Mouse (Mus musculus) left cerebral cortex, postnatal 4 days (tissue): ENCODE results near the gene Tmf1. TPM values are rescaled to one million over a fixed set of nuclear protein-coding genes. Genes with fewer than 3 reads are reported as not detected.

ENCODE experiments used
- DNase-seq: peaks from one replicate; pipeline ENCODE4 v3.0.0-alpha.2; 2022
- intact Hi-C: fragments of 180-260 bp; cut with DNase I; formaldehyde crosslinking; loops from one replicate; pipeline ENCODE4 v1.15.1; 2025
- total RNA-seq, 2 experiments: library from RNA; stranded (reverse); gene quantifications; 2 replicates each; pipeline ENCODE4 v1.2.3; 2021

The Tmf1 gene
- 10 to 100 TPM; 47.4 to 51.6 TPM for total RNA-seq

GRCm38 (mm10) chr6:97178491-97179366 lies at the start of gene Tmf1:
Gene Tmf1 (minus strand): TSS chr6:97179122.
- DNase-seq = peak; percentile 95
- intact Hi-C loops = no loop called here

GRCm38 (mm10) chr6:97227067-97227847 lies 48.3 kb upstream of the Tmf1 start:
- intact Hi-C loops = no loop called here
- DNase-seq = no peak

GRCm38 (mm10) chr6:97226083-97226491 lies 47.2 kb upstream of the Tmf1 start:
- intact Hi-C loops = no loop called here

GRCm38 (mm10) chr6:97224505-97224904 lies 45.6 kb upstream of the Tmf1 start:
- no peak for DNase-seq
- intact Hi-C loops = no loop called here

More at GRCm38 (mm10) chr6:97226083-97226491, 47.2 kb upstream of the Tmf1 start:
- DNase-seq = no peak

GRCm38 (mm10) chr6:97223566-97223965 lies 44.6 kb upstream of the Tmf1 start:
- no peak for DNase-seq
- intact Hi-C loops = no loop called here

- intact Hi-C loops = no loop called here
- DNase-seq = no peak
These were observed 44.1 kb upstream of the Tmf1 start for GRCm38 (mm10) chr6:97222931-97223467.

- no peak for DNase-seq
- intact Hi-C loops = no loop called here
These were observed 43.4 kb upstream of the Tmf1 start for GRCm38 (mm10) chr6:97222321-97222720.

- intact Hi-C loops = no loop called here
- DNase-seq = no peak
These were observed 42.5 kb upstream of the Tmf1 start for GRCm38 (mm10) chr6:97221205-97222025.

GRCm38 (mm10) chr6:97220672-97221071 lies 41.8 kb upstream of the Tmf1 start:
- DNase-seq = no peak
- intact Hi-C loops = no loop called here

- intact Hi-C loops = no loop called here
- no peak for DNase-seq
These were observed 37.4 kb upstream of the Tmf1 start for GRCm38 (mm10) chr6:97216154-97216821.

GRCm38 (mm10) chr6:97211981-97212380 lies 33.1 kb upstream of the Tmf1 start:
- peak; percentile 32 for DNase-seq
- intact Hi-C loops = no loop called here

- intact Hi-C loops = no loop called here
- DNase-seq = no peak
These were observed 32.2 kb upstream of the Tmf1 start for GRCm38 (mm10) chr6:97210962-97211601.

- intact Hi-C loops = no loop called here
- DNase-seq = peak; percentile 86
These were observed 31.5 kb upstream of the Tmf1 start, which contains the start of gene Arl6ip5 for GRCm38 (mm10) chr6:97210191-97210961. Gene Arl6ip5 (plus strand): TSS chr6:97210689.

GRCm38 (mm10) chr6:97209751-97210150 lies 30.8 kb upstream of the Tmf1 start:
- DNase-seq = no peak
- intact Hi-C loops = no loop called here

GRCm38 (mm10) chr6:97209201-97209600 lies 30.3 kb upstream of the Tmf1 start:
- DNase-seq = no peak
- intact Hi-C loops = no loop called here

- DNase-seq = no peak
- intact Hi-C loops = no loop called here
These were observed 29.5 kb upstream of the Tmf1 start for GRCm38 (mm10) chr6:97208406-97208805.

GRCm38 (mm10) chr6:97207085-97207484 lies 28.2 kb upstream of the Tmf1 start:
- intact Hi-C loops = no loop called here

GRCm38 (mm10) chr6:97205439-97205885 lies 26.5 kb upstream of the Tmf1 start, which contains the start of gene Uba3:
Gene Uba3 (minus strand): TSS chr6:97205647.
- intact Hi-C loops = no loop called here
- DNase-seq = peak; percentile 100

More at GRCm38 (mm10) chr6:97207085-97207484, 28.2 kb upstream of the Tmf1 start:
- DNase-seq = no peak
